In genomic region chr1:38250246-38250645, GRCm38 (mm10) we compare ENCODE assay signal across 32 mouse cellular contexts.
"Had no signal": no experiment of that assay in that cellular context is flagged by ENCODE, and none has a peak within 500 bp of the region (broad histone marks: within the 10 kb centered on the region; RNA-seq: fewer than 3 reads in every experiment).

No protein-coding gene starts in this region.

- H3K27me3 ChIP-seq: heart, embryonic 15.5 days; hindbrain, embryonic 12.5 days; hindbrain, embryonic 13.5 days; hindbrain, embryonic 15.5 days; intestine, embryonic 15.5 days; kidney, embryonic 15.5 days had no signal

- H3K4me1 ChIP-seq: heart, embryonic 15.5 days had no signal

- H3K4me3 ChIP-seq: heart, embryonic 15.5 days; hindbrain, embryonic 10.5 days; hindbrain, embryonic 12.5 days; hindbrain, embryonic 13.5 days; hindbrain, embryonic 15.5 days; intestine, embryonic 15.5 days; kidney, embryonic 15.5 days; layer of hippocampus, adult 2 months; left cerebral cortex, adult 2 months had no signal

- H3K36me3 ChIP-seq: heart, embryonic 15.5 days; hindbrain, embryonic 10.5 days; hindbrain, embryonic 12.5 days; hindbrain, embryonic 13.5 days; hindbrain, embryonic 15.5 days; intestine, embryonic 15.5 days; kidney, embryonic 15.5 days had no signal

- DNase-seq: heart, postnatal 10 days; heart, postnatal 14 days; heart, postnatal 36 days; heart, postnatal 4 days; kidney, adult 11 months; kidney, adult 18-20 months; kidney, adult 2 months; kidney, adult 8-10 months; kidney, adult 9 months; kidney, postnatal 10 days; kidney, postnatal 14 days; kidney, postnatal 25 days; kidney, postnatal 36 days; kidney, postnatal 4 days; layer of hippocampus, adult 9-11 months; layer of hippocampus, postnatal 36 days had no signal

- H3K9ac ChIP-seq: heart, embryonic 15.5 days; hindbrain, embryonic 12.5 days; hindbrain, embryonic 13.5 days; hindbrain, embryonic 14.5 days; hindbrain, embryonic 15.5 days; intestine, embryonic 15.5 days; kidney, embryonic 15.5 days had no signal

- H3K27ac ChIP-seq: heart, embryonic 15.5 days; hindbrain, embryonic 10.5 days; hindbrain, embryonic 12.5 days; hindbrain, embryonic 13.5 days; hindbrain, embryonic 14.5 days; hindbrain, embryonic 15.5 days; hindbrain, postnatal 0 days; intestine, embryonic 15.5 days; kidney, embryonic 15.5 days; kidney, postnatal 0 days; layer of hippocampus, adult 2 months; left cerebral cortex, adult 2 months had no signal

- H3K4me2 ChIP-seq: heart, embryonic 15.5 days; hindbrain, embryonic 12.5 days; hindbrain, embryonic 13.5 days; hindbrain, embryonic 14.5 days; hindbrain, embryonic 15.5 days; intestine, embryonic 15.5 days; kidney, embryonic 15.5 days had no signal

- H3K9me3 ChIP-seq: heart, embryonic 15.5 days; hindbrain, embryonic 10.5 days; hindbrain, embryonic 12.5 days; hindbrain, embryonic 13.5 days; hindbrain, embryonic 15.5 days; intestine, embryonic 15.5 days; kidney, embryonic 15.5 days had no signal

- ATAC-seq: hindbrain, embryonic 16.5 days; hindbrain, postnatal 0 days; inflammation-experienced regulatory T-cells, adult 6 months; intestine, embryonic 15.5 days; intestine, embryonic 16.5 days; intestine, postnatal 0 days had no signal
